Mouse (Mus musculus): ENCODE measurements around the gene Sema4a. TPM values are rescaled to one million over a fixed set of nuclear protein-coding genes. Genes with fewer than 3 reads are reported as not detected.

Gene Sema4a
- total RNA-seq, 2 experiments from 2014 or later: 20.7 to 57.3 TPM

DNA sequence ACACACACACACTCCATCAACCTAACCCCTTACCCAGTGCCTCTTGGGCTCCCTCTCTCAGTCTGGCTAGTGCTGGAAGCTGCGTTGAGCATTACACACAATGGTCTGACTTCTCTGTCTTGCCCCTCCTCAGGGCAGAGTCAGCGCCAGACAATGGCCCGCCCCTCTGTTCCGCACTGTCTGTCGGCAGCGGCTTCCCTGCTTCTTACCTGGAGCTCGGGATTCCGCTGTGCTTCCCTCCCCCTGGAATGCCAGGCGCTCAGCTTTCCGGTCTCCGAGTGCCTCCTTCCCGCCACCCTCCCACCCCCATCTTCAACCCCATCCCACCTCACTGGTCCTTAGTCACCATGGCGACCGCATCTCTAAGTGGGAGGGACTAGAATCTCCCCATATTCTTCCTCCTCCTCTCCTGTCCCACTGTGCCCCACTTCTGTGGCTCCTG lies 2.2 kb downstream of the Sema4a start:
- no peak for ATAC-seq (replicated peaks; ENCODE audit: low FRiP score, poor library complexity, severe bottlenecking)

DNA sequence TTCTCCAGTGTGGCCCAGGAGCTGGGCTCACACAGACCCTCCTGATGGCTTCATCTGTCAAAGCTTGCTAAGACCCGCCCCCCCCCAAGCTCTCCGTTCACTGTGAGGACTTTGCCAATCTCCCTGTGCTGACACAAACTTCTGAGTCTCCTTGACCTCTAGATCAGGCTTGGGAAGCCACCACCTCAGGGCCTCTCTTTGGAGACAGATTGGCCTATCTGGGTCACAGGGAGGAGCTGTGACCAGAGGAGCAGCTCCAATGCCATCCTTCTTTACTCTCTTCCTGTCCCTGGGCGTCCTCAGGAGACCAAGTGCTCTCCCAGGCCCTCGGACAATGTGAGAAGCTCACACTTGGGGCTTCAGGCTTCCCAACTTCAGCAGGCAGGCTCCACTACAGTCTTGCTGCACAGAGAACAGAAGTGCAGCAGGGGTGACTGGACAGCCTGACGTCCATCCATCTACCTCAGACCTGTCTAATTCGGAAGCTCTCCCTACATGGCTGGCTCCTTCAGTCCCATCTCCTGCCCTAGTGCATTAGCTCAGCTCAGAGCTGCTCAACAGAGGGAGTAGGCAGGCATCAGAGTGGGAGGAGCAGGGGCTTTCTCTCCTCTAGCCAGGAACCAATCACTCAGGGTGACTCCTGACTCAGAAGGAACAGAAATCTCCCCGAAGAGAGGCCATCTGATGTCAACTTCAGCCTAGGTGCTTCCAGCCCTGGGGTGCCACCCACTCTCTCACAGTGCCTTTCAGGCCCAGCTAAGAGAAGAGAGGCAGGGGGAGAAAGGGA lies 4.0 kb downstream of the Sema4a start:
- no peak for ATAC-seq (replicated peaks; ENCODE audit: low FRiP score, poor library complexity, severe bottlenecking)

GRCm38 (mm10) chr3:88456313-88456712 lies 4.7 kb downstream of the Sema4a start:
- ATAC-seq (replicated peaks; ENCODE audit: low FRiP score, poor library complexity, severe bottlenecking): no peak

DNA sequence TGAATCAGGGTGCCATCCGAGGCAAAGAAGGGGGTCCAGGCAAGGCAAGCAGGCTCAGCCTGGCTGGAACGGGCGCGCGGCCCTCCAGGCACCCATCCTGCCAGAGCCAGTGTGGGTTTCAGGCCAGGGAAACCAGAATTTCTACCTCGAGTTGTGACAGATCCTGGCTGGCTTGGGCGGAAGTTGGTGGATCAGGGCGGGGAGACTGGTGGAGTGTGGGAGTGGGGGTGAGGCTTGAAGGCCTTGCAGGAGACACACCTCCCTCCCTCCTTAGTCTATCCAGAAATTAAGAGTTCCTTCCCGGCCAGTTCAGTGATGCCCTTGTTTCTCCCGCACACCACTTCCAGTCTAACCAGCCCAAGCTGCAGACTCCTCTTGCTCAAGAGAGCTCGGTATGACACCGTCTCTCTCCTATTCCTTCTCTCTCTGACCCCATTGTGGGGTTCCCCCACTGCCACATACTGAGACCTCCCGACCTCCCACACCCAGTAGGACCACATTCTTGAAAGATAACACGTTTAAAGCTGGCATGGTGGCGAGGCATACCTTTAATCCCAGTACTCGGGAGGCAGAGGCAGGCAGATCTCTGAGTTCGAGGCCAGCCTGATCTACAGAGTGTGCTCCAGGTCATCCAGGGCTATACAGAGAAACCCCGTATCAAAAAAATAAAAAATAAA lies 5.3 kb downstream of the Sema4a start:
- no peak for ATAC-seq (replicated peaks; ENCODE audit: low FRiP score, poor library complexity, severe bottlenecking)

GRCm38 (mm10) chr3:88454762-88455587 lies 6.0 kb downstream of the Sema4a start:
- ATAC-seq (replicated peaks; ENCODE audit: low FRiP score, poor library complexity, severe bottlenecking): no peak

GRCm38 (mm10) chr3:88453986-88454385 lies 7.0 kb downstream of the Sema4a start:
- no peak for ATAC-seq (replicated peaks; ENCODE audit: low FRiP score, poor library complexity, severe bottlenecking)

GRCm38 (mm10) chr3:88453369-88453768 lies 7.6 kb downstream of the Sema4a start:
- no peak for ATAC-seq (replicated peaks; ENCODE audit: low FRiP score, poor library complexity, severe bottlenecking)

- no peak for ATAC-seq (replicated peaks; ENCODE audit: low FRiP score, poor library complexity, severe bottlenecking)
Measured at GRCm38 (mm10) chr3:88452716-88453115, 8.3 kb downstream of the Sema4a start.

GRCm38 (mm10) chr3:88452246-88452645 lies 8.7 kb downstream of the Sema4a start:
- no peak for ATAC-seq (replicated peaks; ENCODE audit: low FRiP score, poor library complexity, severe bottlenecking)

- no peak for ATAC-seq (replicated peaks; ENCODE audit: low FRiP score, poor library complexity, severe bottlenecking)
Measured at GRCm38 (mm10) chr3:88450379-88451131, 10.4 kb downstream of the Sema4a start.

DNA sequence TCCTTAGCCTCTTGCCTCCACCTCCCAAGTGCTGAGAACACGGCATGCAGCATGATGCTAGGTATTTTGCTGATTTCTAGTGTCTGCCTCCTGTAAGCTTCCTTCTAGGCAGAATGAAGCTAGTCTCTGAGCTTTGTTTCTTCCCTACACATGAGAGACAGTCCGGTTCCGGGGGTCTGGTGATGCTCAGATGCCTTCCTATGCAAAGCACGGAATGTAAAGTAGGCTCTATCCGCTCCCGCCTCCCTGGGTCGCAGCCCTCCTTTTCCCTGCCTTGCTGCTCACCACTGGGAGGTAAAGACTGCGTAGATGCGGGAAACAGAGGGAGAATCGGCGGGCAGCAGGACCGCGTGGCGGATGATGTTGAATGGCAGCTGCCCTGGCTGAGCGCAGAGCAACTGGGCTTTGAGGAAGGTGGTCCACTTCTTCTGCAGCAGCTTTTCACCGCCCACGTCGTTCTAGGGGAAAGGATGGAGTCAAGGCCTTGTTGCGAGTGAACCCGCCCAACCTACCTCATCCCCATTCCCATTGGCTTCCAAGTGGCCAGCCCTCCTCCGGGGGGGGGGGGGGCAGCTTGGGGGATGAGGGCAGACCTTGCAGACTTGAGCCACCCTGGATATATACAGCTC lies 11.5 kb downstream of the Sema4a start:
- ATAC-seq (replicated peaks; ENCODE audit: low FRiP score, poor library complexity, severe bottlenecking): no peak

DNA sequence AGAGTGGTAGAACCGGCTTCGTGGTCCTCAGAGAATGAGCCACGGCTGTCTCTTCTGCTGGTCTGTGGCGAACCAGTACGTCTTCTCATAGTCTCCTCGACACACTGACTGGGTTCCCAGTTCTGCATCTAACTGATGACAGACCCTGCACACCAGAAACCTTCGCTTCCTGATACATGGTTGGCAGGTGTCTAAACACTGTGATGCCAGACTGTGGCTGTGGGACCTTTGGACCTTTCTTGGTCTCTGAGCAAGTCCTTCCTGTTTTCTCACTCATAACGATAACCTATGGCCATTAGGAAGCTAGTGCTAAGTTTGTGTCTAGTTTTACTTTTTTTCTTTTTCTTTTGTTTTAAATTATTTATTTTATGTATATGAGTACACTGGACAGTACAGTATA lies 12.5 kb downstream of the Sema4a start:
- no peak for ATAC-seq (replicated peaks; ENCODE audit: low FRiP score, poor library complexity, severe bottlenecking)

- no peak for ATAC-seq (replicated peaks; ENCODE audit: low FRiP score, poor library complexity, severe bottlenecking)
Measured at GRCm38 (mm10) chr3:88447676-88448183, 13.3 kb downstream of the Sema4a start.

DNA sequence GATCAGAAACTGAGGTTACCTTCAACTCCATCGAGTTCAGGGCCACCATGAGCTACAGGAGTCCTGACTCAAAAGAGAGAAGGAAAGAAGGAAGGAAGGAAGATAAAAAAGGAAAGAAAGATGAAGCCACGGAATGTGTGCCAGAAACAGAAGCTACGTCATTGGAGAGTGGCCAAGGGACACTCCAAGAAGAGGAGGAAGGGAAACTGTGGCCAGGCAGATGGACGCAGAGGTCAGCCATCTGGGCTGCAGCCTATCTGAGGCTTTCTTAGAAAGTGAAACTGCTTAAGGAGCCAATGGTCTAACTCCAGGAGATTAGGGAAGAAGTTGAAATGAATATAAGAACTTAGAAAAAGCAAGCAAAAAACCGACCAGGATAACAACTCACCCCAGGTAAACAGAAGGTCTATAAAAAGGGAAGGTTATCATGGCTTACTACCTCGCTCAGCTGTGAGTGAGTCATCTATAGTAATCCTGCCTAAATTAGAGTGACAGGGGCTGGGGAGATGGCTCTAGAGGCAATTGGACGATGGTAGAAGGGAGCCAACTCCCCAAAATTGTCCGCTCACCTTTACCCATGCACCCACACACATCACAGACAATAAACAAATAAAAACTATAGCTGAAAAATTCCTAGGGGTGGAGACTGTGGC lies 14.4 kb downstream of the Sema4a start:
- no peak for ATAC-seq (replicated peaks; ENCODE audit: low FRiP score, poor library complexity, severe bottlenecking)

- ATAC-seq (replicated peaks; ENCODE audit: low FRiP score, poor library complexity, severe bottlenecking): no peak
Measured at GRCm38 (mm10) chr3:88442888-88443287, 18.1 kb downstream of the Sema4a start.

- no peak for ATAC-seq (replicated peaks; ENCODE audit: low FRiP score, poor library complexity, severe bottlenecking)
Measured at GRCm38 (mm10) chr3:88442488-88442887, 18.5 kb downstream of the Sema4a start.

DNA sequence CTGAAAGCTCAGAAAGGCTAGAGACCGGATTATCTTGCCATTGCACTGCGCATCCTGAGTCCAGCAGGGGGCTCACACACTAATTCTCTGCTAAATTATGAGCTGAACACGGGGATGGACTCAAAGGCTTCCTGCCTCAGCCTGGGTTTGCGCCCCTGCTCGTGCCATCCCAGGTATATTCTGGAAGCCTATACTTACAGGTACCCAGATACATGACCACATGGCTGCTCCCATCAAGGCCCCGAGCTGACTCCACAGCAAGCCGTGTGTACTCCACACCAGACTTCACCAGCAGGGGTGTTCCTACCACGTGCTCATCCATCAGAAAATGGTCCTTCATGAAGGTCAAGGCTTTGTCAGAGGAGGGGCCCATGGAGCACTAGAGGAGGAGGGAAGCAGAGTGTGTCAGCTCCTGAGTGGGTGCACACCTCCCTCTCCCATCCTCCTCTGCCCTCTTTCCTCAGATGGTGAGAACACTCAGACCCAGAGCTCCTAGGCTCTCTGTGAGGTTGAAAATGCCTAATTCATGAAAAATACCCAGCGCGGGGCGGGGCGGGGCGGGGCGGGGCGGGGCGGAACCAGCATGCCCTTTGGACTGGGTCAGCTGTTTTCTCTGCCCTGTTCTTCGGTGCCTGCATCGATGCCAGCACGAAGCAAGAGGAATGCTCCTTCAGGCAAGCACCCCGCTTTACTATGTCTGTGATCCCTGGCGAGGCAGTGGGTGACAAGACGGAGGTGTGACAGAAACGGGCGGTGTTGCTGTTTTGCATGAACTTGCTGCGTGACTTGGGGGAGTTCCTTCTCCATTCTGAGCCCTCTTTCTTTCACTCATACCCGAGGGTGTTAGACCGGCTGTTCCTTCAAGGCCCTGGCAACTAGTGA lies 20.2 kb downstream of the Sema4a start:
- ATAC-seq (replicated peaks; ENCODE audit: low FRiP score, poor library complexity, severe bottlenecking): no peak

GRCm38 (mm10) chr3:88439582-88439981 lies 21.4 kb downstream of the Sema4a start:
- ATAC-seq (replicated peaks; ENCODE audit: low FRiP score, poor library complexity, severe bottlenecking): no peak

Data from erythroblast, adult 5-6 weeks (primary cell).